Mouse (Mus musculus) brain, adult 2 months (tissue): ENCODE measurements at regions not wholly inside any gene's neighbourhood (a gene's known extent, or its start where the extent isn't known, plus 50 kb on each side); places are given as distances from the start of the nearest gene placed in this dataset.
A peak's percentile ranks its signal among the peaks of the same experiment; 100 is the strongest.

Experiments used
- DNase-seq: peaks from one replicate; pipeline ENCODE4 v3.0.0; 2011; ENCODE audit warnings: low read depth, low spot score

DNA sequence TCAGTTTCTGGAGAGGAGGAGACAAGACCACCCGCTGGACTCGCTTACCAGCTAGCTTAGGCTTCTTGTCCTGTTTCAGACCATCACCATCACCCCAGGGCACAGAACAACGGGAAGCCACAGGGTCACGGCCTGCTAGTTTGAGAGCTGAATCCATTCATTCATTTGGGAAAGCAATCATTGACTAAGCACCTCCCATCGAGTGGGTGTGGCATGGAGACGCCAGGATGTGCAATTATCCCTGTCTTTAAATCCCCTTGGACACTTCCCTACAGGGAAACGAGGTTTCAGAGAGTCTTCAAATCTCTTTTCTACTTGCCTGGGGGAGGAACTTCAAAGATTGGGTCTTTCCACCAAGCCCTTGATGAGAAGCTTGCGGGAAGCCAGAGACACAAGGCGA lies 108.7 kb downstream of the 2410131K14Rik start:
- DNase-seq: no peak

DNA sequence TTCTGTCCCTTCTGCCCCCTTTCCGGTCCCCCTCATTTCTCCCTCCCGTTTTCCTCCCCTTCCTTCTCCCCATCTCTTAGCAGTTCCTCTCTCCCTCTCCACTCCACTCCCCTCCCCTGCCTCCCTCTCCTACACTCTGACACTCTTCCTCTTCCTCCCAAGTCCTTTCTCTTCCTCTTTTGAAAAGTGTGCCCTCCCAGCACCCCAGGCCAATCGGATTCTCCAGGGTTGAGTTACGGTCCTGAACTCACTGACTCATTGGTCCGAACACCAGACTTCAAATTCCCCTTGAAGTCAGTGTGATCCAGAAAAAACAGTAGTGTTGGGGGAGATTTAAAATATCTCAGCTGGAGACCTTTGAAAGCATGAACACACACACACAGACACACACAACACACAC lies 109.1 kb downstream of the 2410131K14Rik start:
- no peak for DNase-seq

- no peak for DNase-seq
Observed at GRCm38 (mm10) chr5:118354871-118355270, 109.8 kb downstream of the 2410131K14Rik start.

DNA sequence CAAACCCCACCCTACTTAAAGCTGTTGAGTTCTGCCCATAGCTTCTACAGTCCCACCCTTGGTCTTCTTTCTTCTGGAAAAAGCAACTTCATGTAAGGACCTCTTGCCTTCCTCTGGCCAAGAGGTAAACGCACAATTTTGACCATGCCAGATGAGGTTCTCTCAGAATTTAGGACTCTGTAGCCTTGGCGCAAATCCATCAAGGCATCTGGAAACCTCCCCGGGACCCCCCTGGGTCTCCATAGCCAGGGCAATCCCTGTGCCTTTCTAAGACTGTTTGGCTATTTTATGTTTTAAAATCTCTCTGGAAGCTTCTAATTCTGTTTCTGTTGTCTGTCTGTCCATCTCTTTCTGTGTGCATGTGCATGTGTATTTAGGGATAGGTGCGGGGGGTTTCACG lies 110.3 kb downstream of the 2410131K14Rik start:
- no peak for DNase-seq

- no peak for DNase-seq
Observed at GRCm38 (mm10) chr5:118355691-118356337, 110.8 kb downstream of the 2410131K14Rik start.

- DNase-seq: peak; percentile 77
Observed at GRCm38 (mm10) chr5:118359646-118360373, 114.8 kb downstream of the 2410131K14Rik start.

- DNase-seq: peak; percentile 68
Observed at GRCm38 (mm10) chr5:118360374-118361064, 115.5 kb downstream of the 2410131K14Rik start.

GRCm38 (mm10) chr5:118361133-118361852 lies 116.3 kb downstream of the 2410131K14Rik start:
- no peak for DNase-seq

DNA sequence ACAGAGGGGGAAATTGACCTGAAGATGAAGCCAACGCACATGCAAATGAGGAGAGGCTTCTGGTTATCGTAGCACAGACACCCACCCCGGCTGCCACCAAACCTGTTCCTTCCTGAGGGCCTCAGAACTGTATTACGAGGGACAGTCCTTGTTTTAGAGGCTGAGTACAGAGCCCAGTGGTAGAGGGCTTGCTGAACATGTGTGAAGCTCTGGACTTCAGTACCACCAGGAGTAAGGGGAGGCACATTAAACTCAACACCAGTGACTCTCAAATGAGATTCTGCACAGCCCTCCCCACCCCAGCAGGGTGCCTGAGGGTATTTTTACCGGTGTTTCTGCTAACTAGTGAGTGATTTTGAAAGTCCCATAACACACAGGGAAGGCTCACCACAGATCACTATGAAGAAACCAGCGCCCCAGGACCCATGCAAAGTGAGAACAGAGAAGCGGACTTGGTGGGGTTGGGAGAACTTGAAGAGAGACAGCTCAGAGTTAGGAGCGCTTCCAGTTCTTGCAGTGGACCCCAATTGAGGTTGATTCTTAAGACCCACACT lies 116.9 kb downstream of the 2410131K14Rik start:
- DNase-seq: no peak

DNA sequence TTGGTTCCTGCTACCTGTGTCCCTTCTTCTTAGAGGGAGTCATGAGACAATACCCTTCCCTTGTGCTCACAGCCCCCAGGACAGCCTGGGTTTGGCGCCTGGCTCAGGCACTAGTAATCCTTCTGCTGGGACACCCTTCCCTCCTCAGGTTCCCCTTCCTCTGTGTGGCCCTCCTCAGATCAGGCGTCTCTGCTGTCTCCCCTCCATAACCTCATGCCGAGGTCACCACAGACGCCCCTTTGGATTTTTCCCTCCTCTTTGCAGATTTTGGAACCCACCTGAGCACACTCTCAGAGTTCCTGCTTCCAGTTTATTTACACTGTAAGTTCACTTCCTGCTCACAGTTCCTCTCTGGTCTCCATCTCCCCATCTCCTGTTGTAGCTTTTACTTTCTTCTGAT lies 117.7 kb downstream of the 2410131K14Rik start:
- DNase-seq: no peak

DNA sequence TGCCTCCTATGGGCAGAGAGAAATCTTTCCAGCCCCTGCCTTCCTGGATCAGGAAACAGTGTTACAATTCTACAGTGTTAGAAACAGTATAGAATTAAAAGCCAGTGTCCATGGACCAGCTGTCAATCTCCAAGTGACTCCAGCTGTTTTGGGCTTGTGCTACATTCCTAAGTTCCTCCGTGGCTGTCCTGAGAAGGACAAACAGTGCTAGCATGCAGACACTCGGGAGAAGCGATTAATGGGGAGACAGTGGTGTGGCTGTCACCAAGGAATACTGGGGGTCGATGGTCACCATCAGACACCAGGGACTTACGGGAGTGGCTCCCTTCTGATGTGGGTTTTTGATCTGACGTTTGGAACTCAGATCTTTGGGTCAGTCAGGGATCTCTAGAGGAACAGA lies 118.1 kb downstream of the 2410131K14Rik start:
- DNase-seq: no peak

- DNase-seq: no peak
Observed at GRCm38 (mm10) chr5:118364646-118365045, 119.6 kb downstream of the 2410131K14Rik start.

GRCm38 (mm10) chr5:118365196-118365595 lies 120.2 kb downstream of the 2410131K14Rik start:
- DNase-seq: no peak

DNA sequence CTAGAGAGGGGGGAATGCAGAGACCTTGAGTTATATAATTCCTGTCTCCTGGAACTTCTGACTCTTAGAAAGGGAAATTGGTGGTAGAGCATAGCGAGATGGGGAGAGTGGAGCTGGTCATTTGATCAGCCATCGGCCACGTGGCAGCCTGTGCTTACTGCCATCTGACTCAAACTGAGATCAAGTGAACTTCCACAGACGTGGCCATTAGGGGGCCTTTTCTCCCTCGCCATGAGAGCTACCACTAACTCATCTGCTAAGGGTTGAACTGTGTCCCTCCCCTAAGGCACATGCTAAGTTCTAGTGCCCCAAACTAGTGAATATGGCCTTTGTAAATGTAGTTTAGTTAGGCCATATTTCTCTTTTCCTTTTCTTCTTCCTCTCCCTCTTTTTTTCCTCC lies 120.6 kb downstream of the 2410131K14Rik start:
- DNase-seq: no peak

- peak; percentile 82 for DNase-seq
Observed at GRCm38 (mm10) chr5:118367047-118367446, 122.0 kb downstream of the 2410131K14Rik start.

DNA sequence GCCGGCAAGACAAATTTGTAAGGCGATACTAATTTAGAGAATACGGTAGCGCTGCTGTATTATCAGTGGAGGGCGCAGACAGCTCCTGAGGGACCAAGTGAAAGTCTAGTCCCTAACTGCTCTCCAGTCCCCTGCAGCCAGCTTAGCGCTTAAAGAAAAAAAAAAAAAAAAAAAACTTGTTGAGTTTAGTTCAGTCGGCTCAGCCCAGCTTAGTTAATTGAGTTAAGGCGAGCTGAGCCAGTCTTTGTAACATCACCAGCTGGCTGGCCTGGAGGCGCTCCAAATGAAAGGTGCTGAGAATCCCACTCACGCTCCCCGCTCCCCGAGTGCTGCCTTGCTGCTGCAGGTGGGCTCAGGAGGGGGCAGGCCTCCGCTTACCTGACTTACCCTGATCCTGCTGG lies 128.6 kb downstream of the 2410131K14Rik start:
- peak; percentile 53 for DNase-seq

DNA sequence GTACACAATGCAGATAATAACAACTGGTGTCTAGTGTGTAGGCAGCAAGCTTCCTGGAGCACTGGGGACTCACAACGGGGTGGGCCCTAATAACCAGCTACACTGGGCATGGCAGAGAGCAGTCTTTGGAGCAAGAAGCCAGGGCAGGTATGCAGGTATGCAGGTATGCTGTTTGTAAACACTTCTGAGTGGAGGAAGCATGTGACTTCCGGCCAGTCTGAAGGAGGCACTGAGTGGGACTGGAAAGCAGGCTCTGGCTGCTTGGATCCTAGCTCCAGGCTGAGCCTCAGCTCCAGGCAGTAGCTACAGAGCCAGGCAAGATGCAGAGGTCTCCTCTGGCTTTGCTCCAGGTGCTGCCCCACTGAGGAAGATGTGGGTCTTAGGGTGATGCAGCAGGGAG lies 129.9 kb downstream of the 2410131K14Rik start:
- no peak for DNase-seq

- DNase-seq: no peak
Observed at GRCm38 (mm10) chr5:118375916-118376315, 130.9 kb downstream of the 2410131K14Rik start.

DNA sequence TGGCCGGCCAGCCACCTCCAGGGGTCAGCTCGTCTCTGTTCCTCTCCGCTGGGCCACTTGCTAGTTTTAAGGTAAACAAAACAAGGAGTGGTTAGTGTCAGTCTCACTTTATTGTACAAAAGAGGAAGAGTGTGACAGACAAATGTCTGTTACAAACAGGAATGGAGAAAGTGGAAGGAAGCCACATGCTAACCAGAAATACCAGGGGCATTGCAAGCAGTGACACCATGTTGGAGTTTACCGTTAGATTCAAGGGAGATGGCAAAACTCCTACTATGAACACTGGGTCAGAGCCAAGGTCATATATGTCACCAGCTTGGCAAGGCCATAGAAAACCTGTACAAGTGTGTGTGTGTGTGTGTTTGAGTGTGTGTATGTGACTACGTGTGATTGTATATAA lies 131.5 kb downstream of the 2410131K14Rik start:
- no peak for DNase-seq

DNA sequence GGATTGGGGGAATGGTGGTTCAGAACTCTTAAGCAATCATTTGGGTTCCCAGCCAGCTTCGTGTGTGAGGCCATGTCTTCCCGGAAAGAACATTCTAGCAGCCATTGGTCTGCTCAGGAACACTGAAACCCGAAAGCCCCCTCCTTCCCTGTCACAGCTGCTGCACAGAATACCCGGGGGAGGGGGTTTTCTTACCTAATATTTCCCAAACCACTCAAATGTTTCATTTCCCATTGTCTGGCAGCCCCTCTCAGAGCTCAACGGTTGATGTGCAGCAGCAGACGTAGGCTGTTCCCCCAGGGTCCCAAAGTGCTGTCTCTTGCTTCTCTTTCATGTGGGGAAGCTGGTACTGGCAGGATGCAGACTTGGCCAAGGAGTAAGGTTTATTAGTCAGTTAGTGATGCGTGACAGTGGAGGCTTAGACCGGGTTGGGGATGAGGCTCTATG lies 132.4 kb downstream of the 2410131K14Rik start:
- no peak for DNase-seq

- no peak for DNase-seq
Observed at GRCm38 (mm10) chr5:118379245-118380051, 134.4 kb downstream of the 2410131K14Rik start.
